7 mouse cellular contexts compared by ENCODE assay signal in genomic region chr4:109279689-109280458, GRCm38 (mm10). TPM values are rescaled to one million over a fixed set of nuclear protein-coding genes. Genes with fewer than 3 reads are reported as not detected.
DNase-seq lines count a peak whose midpoint lies in the region; ATAC-seq and TF ChIP-seq lines count a peak whose summit lies in the region.

Eps15 (plus strand) TSS chr4:109280268.

- intact Hi-C loops in left cerebral cortex, postnatal 4 days (cut with DNase I): no loop called here

- H3K36me3 ChIP-seq in intestine, postnatal 0 days (ENCODE audit: control insufficient read depth, insufficient read depth): no peaks in the 10 kb centered on the region
- no peaks in the 10 kb centered on the region for H3K36me3 ChIP-seq in midbrain, embryonic 12.5 days
- H3K36me3 ChIP-seq in small intestine, adult 2 months (ENCODE audit: control insufficient read depth, insufficient read depth, low read length): no peaks in the 10 kb centered on the region

- peak within 1 kb of the TSS; percentile 95 for H3K4me3 ChIP-seq in intestine, postnatal 0 days (ENCODE audit: low read depth, low read length)
- peak within 1 kb of the TSS; percentile 89 for H3K4me3 ChIP-seq in midbrain, embryonic 12.5 days
- H3K4me3 ChIP-seq in small intestine, adult 2 months (ENCODE audit: low read depth, low read length): peak within 1 kb of the TSS; percentile 82

- WGBS in intestine, postnatal 0 days: 4% methylated on average over 20 of the region's 44 CpGs
- 4% methylated on average over 33 of the region's 44 CpGs for WGBS in midbrain, embryonic 12.5 days
- 4% methylated on average over 41 of the region's 44 CpGs for WGBS in small intestine, adult 2 months

- peak; percentile 70; the same call in 1 of the 2 replicates for TF ChIP-seq POLR2A in small intestine, adult 2 months (IDR thresholded peaks at IDR 0.05; ENCODE audit: low read depth, low read length)

- peak; percentile 84 for DNase-seq in adrenal gland, adult 8-10 months
- DNase-seq in embryo, embryonic 9.5 days (ENCODE audit: extremely low spot score): peak; percentile 93
- peak; percentile 24 for DNase-seq in gonadal fat pad, adult 2 months (ENCODE audit: low read depth)
- DNase-seq in left cerebral cortex, postnatal 4 days: peak; percentile 92

- peak; percentile 96 for ATAC-seq in intestine, postnatal 0 days
- ATAC-seq in midbrain, embryonic 12.5 days (ENCODE audit: low FRiP score, low read depth): peak; percentile 97

- peak within 1 kb of the TSS; percentile 88 for H3K27ac ChIP-seq in intestine, postnatal 0 days (ENCODE audit: low read depth, low read length)
- H3K27ac ChIP-seq in midbrain, embryonic 12.5 days (replicated peaks): no peak within 1 kb of the TSS
- H3K27ac ChIP-seq in small intestine, adult 2 months (ENCODE audit: insufficient read depth, low read depth, low read length): 0 out of 2 replicates have a peak within 1 kb of the TSS, but pooled peaks have one; percentile 3

- H3K9me3 ChIP-seq in intestine, postnatal 0 days (ENCODE audit: control insufficient read depth): no peaks in the 10 kb centered on the region
- H3K9me3 ChIP-seq in midbrain, embryonic 12.5 days: no peaks in the 10 kb centered on the region

- peak within 1 kb of the TSS; percentile 91 for H3K9ac ChIP-seq in intestine, postnatal 0 days (ENCODE audit: low read depth, low read length)
- H3K9ac ChIP-seq in midbrain, embryonic 12.5 days (replicated peaks): peak within 1 kb of the TSS; percentile 66

- H3K27me3 ChIP-seq in intestine, postnatal 0 days (replicated peaks; ENCODE audit: control insufficient read depth, insufficient read depth, low read length): no peaks in the 10 kb centered on the region
- no peaks in the 10 kb centered on the region for H3K27me3 ChIP-seq in midbrain, embryonic 12.5 days
- H3K27me3 ChIP-seq in small intestine, adult 2 months (ENCODE audit: control insufficient read depth, insufficient read depth, low read length): no peaks in the 10 kb centered on the region

- no peak for TF ChIP-seq CTCF in intestine, postnatal 0 days (IDR thresholded peaks at IDR 0.05; ENCODE audit: low read depth)
- TF ChIP-seq CTCF in small intestine, adult 2 months (IDR thresholded peaks at IDR 0.05; ENCODE audit: extremely low read depth, insufficient read length, insufficient replicate concordance, low read depth, low read length): no peak

- peak within 1 kb of the TSS; percentile 91 for H3K4me2 ChIP-seq in intestine, postnatal 0 days (replicated peaks; ENCODE audit: low read depth)
- H3K4me2 ChIP-seq in midbrain, embryonic 12.5 days (replicated peaks): peak within 1 kb of the TSS; percentile 74

- no peaks in the 10 kb centered on the region; the same call in 1 of the 2 replicates for H3K4me1 ChIP-seq in intestine, postnatal 0 days (replicated peaks; ENCODE audit: control insufficient read depth, insufficient read depth, low read length)
- H3K4me1 ChIP-seq in midbrain, embryonic 12.5 days: peaks cover 7% of the 10 kb centered on the region; the same call in 1 of the 2 replicates
- peaks cover 6% of the 10 kb centered on the region; the same call in 1 of the 2 replicates for H3K4me1 ChIP-seq in small intestine, adult 2 months (ENCODE audit: control insufficient read depth, insufficient read depth, insufficient read length, low read length)

RNA-seq across cellular contexts. Expression of gene Eps15, which starts in this region (rescaled TPM):
- 100 to 1,000 TPM in 2 of 4 experiments, 10 to 100 TPM in 2; 75.8 to 118 (median 94.2) TPM for total RNA-seq in adrenal gland, adult 8-10 months (2022)
- polyA plus RNA-seq in gonadal fat pad, adult 2 months (2012; rRNA removed): 13.4 and 14.7 TPM in 2 replicates
- polyA plus RNA-seq in intestine, postnatal 0 days (2015; fragmentation: Nextera tagmentation; extraction: Ambion mirVana): 18.3 and 19.5 TPM in 2 replicates
- 100 to 1,000 TPM in 1 of 2 experiments, 10 to 100 TPM in 1; 97.7 to 103 TPM for total RNA-seq in left cerebral cortex, postnatal 4 days (2021)
- 56.2 and 58.6 TPM in 2 replicates for polyA plus RNA-seq in midbrain, embryonic 12.5 days (2016; fragmentation: Nextera tagmentation; extraction: Ambion mirVana)
- polyA plus RNA-seq in small intestine, adult 2 months (2012; rRNA removed): 1.5 and 2.6 TPM in 2 replicates

Comparison
In these comparisons a context has a peak if more than half of its experiments do, and no peak if none do; other contexts are left out.
1. DNase-seq: peak in every context shown above with its lines; median percentile 93 in embryo, embryonic 9.5 days; 92 in left cerebral cortex, postnatal 4 days; 84 in adrenal gland, adult 8-10 months; 24 in gonadal fat pad, adult 2 months.